Mouse (Mus musculus): ENCODE data around the gene Dtymk. TPM values are rescaled to one million over a fixed set of nuclear protein-coding genes. Genes with fewer than 3 reads are reported as not detected.

The Dtymk gene
- polyA plus RNA-seq, 1 experiment from 2014 or later = 214 TPM

DNA sequence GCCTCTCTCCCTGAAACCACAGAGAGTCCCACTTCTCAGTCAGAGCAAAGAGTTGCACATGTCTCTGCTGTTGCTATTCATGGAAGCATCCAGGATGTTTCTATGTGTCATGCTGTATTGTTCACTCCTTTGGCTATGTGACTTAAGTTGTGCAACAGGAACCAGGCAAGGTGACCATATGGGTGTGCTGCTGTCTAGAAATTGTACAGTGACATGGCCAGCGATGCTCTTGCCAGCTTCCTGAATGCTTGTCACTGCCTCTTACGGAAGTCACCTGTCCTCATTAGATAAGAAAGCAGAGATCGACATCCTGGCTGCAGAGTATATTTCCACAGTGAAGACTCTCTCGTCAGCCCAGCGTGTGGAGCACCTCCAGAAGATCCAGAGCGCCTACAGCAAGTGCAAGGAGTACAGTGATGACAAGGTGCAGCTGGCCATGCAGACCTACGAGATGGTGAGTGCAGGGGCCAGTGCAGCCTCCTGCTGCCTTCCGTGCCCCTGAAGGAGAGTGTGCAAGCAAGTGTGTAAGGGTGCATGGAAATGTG lies 9.8 kb upstream of the Dtymk start:
- ATAC-seq (ENCODE audit: low read depth) (no peak), DNase-seq (ENCODE audit: low spot score) (no peak)
- no peak overlapping the region for H3K4me2 ChIP-seq (ENCODE audit: low read depth, low read length)
- H3K4me3 ChIP-seq (ENCODE audit: low read depth, low read length) = no peak overlapping the region
- no peaks in the 10 kb centered on the region for H3K27me3 ChIP-seq (replicated peaks; ENCODE audit: control insufficient read depth, insufficient read depth, low read length)
- no peaks in the 10 kb centered on the region for H3K4me1 ChIP-seq (ENCODE audit: control insufficient read depth, insufficient read depth, low read length)
- no peak overlapping the region for H3K9ac ChIP-seq (ENCODE audit: low read depth, low read length)
- H3K9me3 ChIP-seq (ENCODE audit: control insufficient read depth, low read length) = no peaks in the 10 kb centered on the region
- H3K27ac ChIP-seq (replicated peaks; ENCODE audit: low read depth, low read length) = no peak overlapping the region
- peaks cover 90% of the 10 kb centered on the region for H3K36me3 ChIP-seq (ENCODE audit: control insufficient read depth, insufficient read depth, low read length)
- WGBS = 90% methylated on average over 8 of the region's 8 CpGs

DNA sequence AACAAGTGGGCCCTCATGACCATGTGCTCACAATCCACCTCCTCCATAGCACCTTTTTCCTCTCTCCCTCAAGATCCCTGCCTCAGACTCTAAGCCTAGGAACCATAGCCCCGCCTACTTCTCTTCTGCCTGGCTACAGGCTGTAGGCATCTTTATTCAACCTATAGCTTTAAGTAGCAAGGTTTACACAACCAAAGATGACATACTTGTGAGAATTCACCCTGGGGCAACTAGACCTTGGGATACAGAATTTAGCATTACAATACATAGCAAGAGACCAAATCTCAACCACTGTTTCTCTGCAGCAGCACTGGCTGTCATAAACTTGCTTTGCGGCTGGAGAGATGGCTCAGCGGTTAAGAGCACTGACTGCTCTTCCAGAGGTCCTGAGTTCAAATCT lies 8.3 kb upstream of the Dtymk start:
- 93% methylated on average over 3 of the region's 3 CpGs for WGBS
- DNase-seq (ENCODE audit: low spot score) = no peak
- no peak overlapping the region for H3K27ac ChIP-seq (replicated peaks; ENCODE audit: low read depth, low read length)
- peaks cover 83% of the 10 kb centered on the region for H3K36me3 ChIP-seq (ENCODE audit: control insufficient read depth, insufficient read depth, low read length)
- H3K4me2 ChIP-seq (ENCODE audit: low read depth, low read length) = no peak overlapping the region
- no peak for ATAC-seq (ENCODE audit: low read depth)
- H3K9me3 ChIP-seq (ENCODE audit: control insufficient read depth, low read length) = no peaks in the 10 kb centered on the region
- no peaks in the 10 kb centered on the region for H3K27me3 ChIP-seq (replicated peaks; ENCODE audit: control insufficient read depth, insufficient read depth, low read length)
- H3K4me1 ChIP-seq (ENCODE audit: control insufficient read depth, insufficient read depth, low read length) = peaks cover 4% of the 10 kb centered on the region; the same call in 1 of the 2 replicates
- no peak overlapping the region for H3K4me3 ChIP-seq (ENCODE audit: low read depth, low read length)
- H3K9ac ChIP-seq (ENCODE audit: low read depth, low read length) = no peak overlapping the region

DNA sequence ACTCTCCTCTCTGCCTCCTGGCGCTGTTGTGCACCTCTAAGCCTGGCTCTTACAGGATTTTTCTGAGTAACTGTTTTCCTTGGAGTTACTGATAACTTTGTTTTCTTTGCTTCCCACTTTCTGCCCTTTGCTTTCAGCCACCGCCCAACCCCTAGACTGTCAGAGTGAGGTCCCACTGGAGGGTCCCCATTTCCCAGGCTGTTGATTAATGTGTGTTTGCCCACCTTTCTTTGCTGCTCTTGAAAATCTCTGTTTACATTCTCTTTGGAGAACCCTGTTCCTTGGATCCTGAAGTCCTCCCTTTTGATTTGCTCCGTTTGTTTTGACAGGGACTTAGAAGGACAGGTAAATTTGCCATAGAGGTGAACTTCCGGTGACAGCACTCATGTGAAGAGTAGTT lies 7.1 kb upstream of the Dtymk start:
- Histone ChIP-seq H3K9ac (ENCODE audit: low read depth, low read length) (no peak overlapping the region), H3K27me3 (replicated peaks; ENCODE audit: control insufficient read depth, insufficient read depth, low read length) (no peaks in the 10 kb centered on the region), H3K9me3 (ENCODE audit: control insufficient read depth, low read length) (no peaks in the 10 kb centered on the region), H3K4me1 (ENCODE audit: control insufficient read depth, insufficient read depth, low read length) (peaks cover 11% of the 10 kb centered on the region; the same call in 1 of the 2 replicates), H3K4me2 (ENCODE audit: low read depth, low read length) (no peak overlapping the region), H3K27ac (replicated peaks; ENCODE audit: low read depth, low read length) (no peak overlapping the region), H3K4me3 (ENCODE audit: low read depth, low read length) (no peak overlapping the region), H3K36me3 (ENCODE audit: control insufficient read depth, insufficient read depth, low read length) (peaks cover 71% of the 10 kb centered on the region)
- DNase-seq (ENCODE audit: low spot score) = no peak
- no peak for ATAC-seq (ENCODE audit: low read depth)
- WGBS = 96% methylated on average over 4 of the region's 4 CpGs

DNA sequence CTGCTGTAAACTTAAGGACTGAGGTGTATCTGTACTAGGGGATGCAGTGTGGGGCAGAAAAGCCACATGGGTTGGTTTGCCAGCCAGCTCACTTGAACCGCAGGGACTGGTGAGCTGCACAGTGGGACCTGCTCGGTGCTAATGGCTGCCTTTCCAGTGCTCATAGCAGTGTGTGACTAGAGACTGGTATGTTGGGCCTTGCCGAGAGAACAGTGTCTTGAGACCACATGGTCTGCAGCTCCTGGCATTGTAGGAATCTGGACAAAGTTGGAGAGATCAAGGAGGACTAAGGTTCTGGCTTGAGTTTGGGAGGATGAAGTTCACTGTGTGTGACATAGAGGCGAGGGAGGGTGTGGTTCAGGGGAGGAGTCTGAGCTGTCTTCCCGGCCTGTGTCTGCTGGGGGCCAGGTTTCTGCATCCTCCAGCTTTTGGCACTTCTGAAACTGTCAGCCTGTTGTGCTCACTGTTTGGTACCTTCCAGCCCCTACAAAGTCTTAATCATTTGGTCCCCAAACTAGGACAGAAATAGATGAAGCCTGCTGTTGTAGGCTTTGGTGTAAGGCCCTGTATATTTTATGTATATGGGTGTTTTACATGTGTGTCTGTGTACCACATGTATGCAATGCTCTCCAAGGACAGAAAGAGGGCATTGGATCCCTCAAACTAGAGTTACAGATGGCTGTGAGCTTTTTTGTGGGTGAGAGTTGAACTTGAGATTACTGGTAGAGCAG lies 3.7 kb upstream of the Dtymk start:
- H3K27me3 ChIP-seq (replicated peaks; ENCODE audit: control insufficient read depth, insufficient read depth, low read length) = no peaks in the 10 kb centered on the region
- H3K4me1 ChIP-seq (ENCODE audit: control insufficient read depth, insufficient read depth, low read length) = peaks cover 14% of the 10 kb centered on the region
- WGBS = 75% methylated on average over 5 of the region's 5 CpGs
- ATAC-seq (ENCODE audit: low read depth) (no peak), DNase-seq (ENCODE audit: low spot score) (no peak)
- no peak overlapping the region for H3K27ac ChIP-seq (replicated peaks; ENCODE audit: low read depth, low read length)
- H3K4me2 ChIP-seq (ENCODE audit: low read depth, low read length) = 0 out of 2 replicates have a peak overlapping the region, but pooled peaks have one; percentile 15
- H3K36me3 ChIP-seq (ENCODE audit: control insufficient read depth, insufficient read depth, low read length) = peaks cover 42% of the 10 kb centered on the region
- H3K9me3 ChIP-seq (ENCODE audit: control insufficient read depth, low read length) = no peaks in the 10 kb centered on the region
- no peak overlapping the region for H3K4me3 ChIP-seq (ENCODE audit: low read depth, low read length)
- H3K9ac ChIP-seq (ENCODE audit: low read depth, low read length) = 0 out of 2 replicates have a peak overlapping the region, but pooled peaks have one; percentile 5

DNA sequence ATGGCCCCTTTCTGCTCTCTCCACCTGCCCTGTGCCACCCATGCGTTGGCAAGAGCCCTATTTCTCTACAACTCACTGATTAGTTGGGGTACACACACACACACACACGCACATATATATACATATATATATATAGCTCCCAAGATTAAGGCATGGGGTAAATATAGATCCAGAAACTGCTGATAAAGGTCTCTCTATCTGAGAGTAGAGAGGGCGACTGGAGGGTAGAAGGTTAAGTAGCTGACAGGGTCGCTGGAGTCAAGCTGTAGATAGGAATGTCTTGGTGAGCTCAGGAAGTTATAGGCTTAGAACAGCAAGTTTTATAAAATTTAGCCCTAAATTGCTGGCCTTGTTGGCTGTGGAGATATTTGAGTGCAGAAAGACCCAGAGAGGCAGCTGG lies 3.1 kb upstream of the Dtymk start:
- no peaks in the 10 kb centered on the region for H3K9me3 ChIP-seq (ENCODE audit: control insufficient read depth, low read length)
- H3K9ac ChIP-seq (ENCODE audit: low read depth, low read length) = peak overlapping the region; percentile 88; the same call in 1 of the 2 replicates
- DNase-seq (ENCODE audit: low spot score) = no peak
- peak overlapping the region; percentile 94 for H3K4me2 ChIP-seq (ENCODE audit: low read depth, low read length)
- 86% methylated on average over 4 of the region's 4 CpGs for WGBS
- H3K27ac ChIP-seq (replicated peaks; ENCODE audit: low read depth, low read length) = no peak overlapping the region
- H3K4me3 ChIP-seq (ENCODE audit: low read depth, low read length) = peak overlapping the region; percentile 80
- ATAC-seq (ENCODE audit: low read depth) = no peak
- peaks cover 42% of the 10 kb centered on the region for H3K36me3 ChIP-seq (ENCODE audit: control insufficient read depth, insufficient read depth, low read length)
- H3K4me1 ChIP-seq (ENCODE audit: control insufficient read depth, insufficient read depth, low read length) = peaks cover 14% of the 10 kb centered on the region
- H3K27me3 ChIP-seq (replicated peaks; ENCODE audit: control insufficient read depth, insufficient read depth, low read length) = no peaks in the 10 kb centered on the region

DNA sequence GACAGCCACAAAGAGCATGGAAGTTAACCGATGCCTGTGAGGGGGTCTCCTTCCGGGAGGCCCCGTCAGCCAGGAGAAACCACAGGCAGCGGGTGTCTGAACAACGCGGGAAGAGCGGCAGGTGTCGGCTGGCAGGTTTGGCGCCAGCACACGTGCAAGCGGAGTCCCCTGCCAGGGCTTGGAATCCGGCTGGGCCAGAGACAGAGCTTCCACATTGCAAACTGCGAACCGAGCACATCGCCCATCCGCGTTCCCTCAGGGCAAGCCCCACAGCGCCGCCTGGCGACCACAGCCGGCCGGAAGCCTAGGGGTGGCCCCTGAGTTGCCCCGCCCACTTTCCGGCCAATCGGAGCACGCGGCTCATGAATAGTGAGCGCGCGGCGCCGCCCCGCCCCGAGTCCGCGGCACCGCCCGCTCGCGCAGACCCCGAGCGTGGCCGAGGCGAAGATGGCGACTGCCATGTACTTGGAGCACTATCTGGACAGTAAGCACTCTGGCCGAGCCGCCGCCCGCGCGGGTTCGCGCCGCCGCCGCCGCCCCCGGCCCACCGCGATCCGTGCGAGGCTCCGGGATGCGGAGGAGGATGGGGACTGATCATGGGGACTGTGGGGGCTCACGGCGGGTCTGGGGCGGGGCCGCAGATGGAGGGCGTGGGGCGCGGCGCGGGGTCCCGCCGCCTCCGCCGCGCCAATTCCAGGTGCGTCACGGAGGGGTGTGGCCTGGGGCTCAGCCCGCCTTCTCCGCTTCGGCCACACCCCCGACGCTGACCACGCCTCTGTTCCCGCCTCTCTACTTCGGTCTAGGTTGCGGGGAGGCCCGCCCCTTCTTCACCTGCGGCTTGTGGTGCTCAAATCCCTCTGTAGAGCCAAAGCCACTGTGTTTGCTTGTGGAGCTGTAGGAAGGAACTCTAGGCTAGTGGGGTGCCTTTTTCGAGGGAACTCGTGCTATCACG lies 2.1 kb upstream of the Dtymk start, which contains the start of gene Ing5:
Ing5 (plus strand) TSS at position 410 of the 952 bp plus-strand sequence.
- Histone ChIP-seq H3K27me3 (replicated peaks; ENCODE audit: control insufficient read depth, insufficient read depth, low read length) (no peaks in the 10 kb centered on the region), H3K4me2 (ENCODE audit: low read depth, low read length) (peak within 1 kb of the TSS; percentile 94), H3K9me3 (ENCODE audit: control insufficient read depth, low read length) (no peaks in the 10 kb centered on the region), H3K27ac (replicated peaks; ENCODE audit: low read depth, low read length) (peak within 1 kb of the TSS; percentile 97), H3K4me3 (ENCODE audit: low read depth, low read length) (peak within 1 kb of the TSS; percentile 80), H3K4me1 (ENCODE audit: control insufficient read depth, insufficient read depth, low read length) (peaks cover 14% of the 10 kb centered on the region), H3K36me3 (ENCODE audit: control insufficient read depth, insufficient read depth, low read length) (peaks cover 46% of the 10 kb centered on the region), H3K9ac (ENCODE audit: low read depth, low read length) (peak within 1 kb of the TSS; percentile 88)
- DNase-seq (ENCODE audit: low spot score) (peak; percentile 97), ATAC-seq (ENCODE audit: low read depth) (peak; percentile 94)
- WGBS = 1% methylated on average over 19 of the region's 94 CpGs

DNA sequence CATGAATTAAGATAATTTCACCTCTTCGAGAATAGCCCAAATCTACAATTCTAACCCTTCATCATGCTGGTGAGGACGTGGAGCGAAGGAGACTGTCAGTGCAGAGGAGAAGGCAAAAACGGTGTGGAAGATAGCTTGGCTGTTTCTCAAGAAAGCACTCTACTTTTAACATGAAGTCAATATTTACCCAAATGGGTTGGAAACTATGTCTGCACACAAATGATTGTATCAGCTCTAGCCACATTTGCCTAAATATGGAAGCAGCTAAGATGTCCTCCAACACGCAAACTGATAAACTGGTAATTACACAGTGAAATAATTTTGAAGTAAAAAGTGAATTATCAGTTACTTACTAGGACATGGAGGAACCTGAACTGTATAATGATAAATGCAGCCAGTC lies 1.0 kb upstream of the Dtymk start:
- 88% methylated on average over 5 of the region's 5 CpGs for WGBS
- Histone ChIP-seq H3K36me3 (ENCODE audit: control insufficient read depth, insufficient read depth, low read length) (peaks cover 46% of the 10 kb centered on the region), H3K9ac (ENCODE audit: low read depth, low read length) (no peak overlapping the region), H3K4me1 (ENCODE audit: control insufficient read depth, insufficient read depth, low read length) (peaks cover 14% of the 10 kb centered on the region), H3K27ac (replicated peaks; ENCODE audit: low read depth, low read length) (peak overlapping the region; percentile 97), H3K4me2 (ENCODE audit: low read depth, low read length) (peak overlapping the region; percentile 94), H3K4me3 (ENCODE audit: low read depth, low read length) (peak overlapping the region; percentile 80), H3K9me3 (ENCODE audit: control insufficient read depth, low read length) (no peaks in the 10 kb centered on the region), H3K27me3 (replicated peaks; ENCODE audit: control insufficient read depth, insufficient read depth, low read length) (no peaks in the 10 kb centered on the region)
- DNase-seq (ENCODE audit: low spot score) (no peak), ATAC-seq (ENCODE audit: low read depth) (no peak)

DNA sequence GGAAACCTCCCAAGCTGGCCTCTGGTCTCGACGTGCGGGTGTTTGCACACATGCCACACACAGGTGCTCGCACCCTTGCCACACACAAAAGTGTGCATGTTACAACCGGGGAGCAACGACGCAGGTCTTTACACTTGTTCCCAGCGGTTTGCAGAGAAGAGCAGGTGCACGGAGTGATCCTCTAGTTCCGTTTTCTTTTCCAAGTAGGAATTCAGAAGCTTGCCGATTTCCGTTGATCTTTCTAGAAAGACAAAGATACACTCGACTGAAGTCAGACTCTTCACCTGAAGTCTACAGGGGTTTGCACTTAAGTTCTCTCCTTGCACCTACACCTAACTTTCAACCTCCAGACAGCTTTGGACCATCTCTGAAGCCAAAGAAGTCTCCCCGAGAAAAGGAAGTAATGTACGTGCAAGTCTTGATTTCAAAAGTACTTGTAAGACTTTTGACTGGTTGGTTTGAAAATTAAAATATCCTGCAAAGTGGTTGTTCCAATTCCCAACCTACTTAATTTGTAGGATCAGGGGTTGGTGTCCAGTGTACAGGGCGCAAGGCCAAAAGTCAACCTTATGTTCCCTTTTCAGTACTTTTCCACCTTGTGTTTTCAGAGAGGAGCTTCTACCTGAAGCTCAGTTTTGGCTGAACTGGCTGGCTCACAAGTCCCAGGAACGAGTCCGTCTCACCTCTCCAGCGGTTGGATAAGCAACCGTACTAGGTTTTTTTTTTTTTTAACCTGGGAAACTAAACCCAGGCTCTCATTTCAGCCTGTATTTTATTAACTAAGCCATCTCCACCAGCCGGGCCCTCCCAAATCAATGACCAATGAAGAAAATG lies 847 bp downstream of the Dtymk start:
- no peaks in the 10 kb centered on the region for H3K27me3 ChIP-seq (replicated peaks; ENCODE audit: control insufficient read depth, insufficient read depth, low read length)
- peaks cover 41% of the 10 kb centered on the region for H3K36me3 ChIP-seq (ENCODE audit: control insufficient read depth, insufficient read depth, low read length)
- no peak for ATAC-seq (ENCODE audit: low read depth)
- peak overlapping the region; percentile 83 for H3K4me3 ChIP-seq (ENCODE audit: low read depth, low read length)
- peak overlapping the region; percentile 84 for H3K9ac ChIP-seq (ENCODE audit: low read depth, low read length)
- WGBS = 73% methylated on average over 21 of the region's 21 CpGs
- H3K27ac ChIP-seq (replicated peaks; ENCODE audit: low read depth, low read length) = peak overlapping the region; percentile 89
- H3K4me1 ChIP-seq (ENCODE audit: control insufficient read depth, insufficient read depth, low read length) = peaks cover 14% of the 10 kb centered on the region
- no peak for DNase-seq (ENCODE audit: low spot score)
- H3K4me2 ChIP-seq (ENCODE audit: low read depth, low read length) = peak overlapping the region; percentile 94
- H3K9me3 ChIP-seq (ENCODE audit: control insufficient read depth, low read length) = no peaks in the 10 kb centered on the region
